11 mouse cellular contexts compared by ENCODE assay signal in the genomic region with DNA sequence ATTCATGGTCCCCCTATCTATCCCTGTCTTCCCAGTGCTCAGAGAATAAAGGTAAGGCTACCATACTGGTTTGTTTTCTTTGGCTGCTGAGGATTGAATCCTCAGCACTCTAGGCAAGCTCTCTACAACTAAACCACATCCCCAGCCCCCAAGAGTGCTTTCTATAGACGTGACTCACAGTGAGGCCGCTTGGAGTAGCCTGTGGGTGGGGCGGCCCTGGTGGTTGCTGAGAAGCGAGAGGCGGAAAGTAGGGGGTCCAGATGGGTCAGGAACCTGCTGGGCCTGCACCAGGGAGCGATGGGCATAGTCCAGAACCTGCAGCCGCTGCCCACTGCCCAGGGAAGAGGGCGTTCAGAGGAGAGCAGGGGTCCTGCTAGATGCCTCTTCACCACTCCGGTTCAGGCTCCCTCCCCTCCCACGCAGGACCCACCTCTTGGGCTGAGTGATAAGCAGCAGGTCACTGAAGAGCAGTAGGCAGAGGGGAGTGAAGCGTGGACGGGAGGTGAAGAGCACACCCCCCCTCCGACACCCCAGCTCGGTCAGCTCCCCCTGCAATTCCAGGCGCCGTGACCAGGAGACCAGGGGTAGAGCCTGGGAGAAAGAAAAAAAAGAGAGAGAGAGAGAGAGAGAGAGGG. TPM values are rescaled to one million over a fixed set of nuclear protein-coding genes. Genes with fewer than 3 reads are reported as not detected.
DNase-seq lines count a peak whose midpoint lies in the region; ATAC-seq and TF ChIP-seq lines count a peak whose summit lies in the region.
"Had no signal": no experiment of that assay in that cellular context is flagged by ENCODE, and none has a peak within 500 bp of the region (broad histone marks: within the 10 kb centered on the region; RNA-seq: fewer than 3 reads in every experiment).

No protein-coding gene starts in this region.

- no peaks in the 10 kb centered on the region for H3K9me3 ChIP-seq in heart, embryonic 16.5 days (replicated peaks; ENCODE audit: control insufficient read depth, low read length)
- H3K9me3 ChIP-seq in hindbrain, embryonic 14.5 days (ENCODE audit: control insufficient read depth, low read length) = no peaks in the 10 kb centered on the region
- H3K9me3 ChIP-seq in neural tube, embryonic 12.5 days = no peaks in the 10 kb centered on the region
- H3K9me3 ChIP-seq: G1E had no signal

- no peak for DNase-seq in heart, postnatal 25 days (ENCODE audit: low spot score)
- peak; percentile 44 to 51 for DNase-seq in cerebellum, postnatal 10 days
- no peak for DNase-seq in hindbrain, embryonic 14.5 days (ENCODE audit: low spot score)
- DNase-seq in ovary, postnatal 14 days (ENCODE audit: low spot score) = no peak
- DNase-seq in urinary bladder, postnatal 14 days (ENCODE audit: low spot score) = no peak
- no peak for DNase-seq in thymus, adult 2 months

- peaks cover 4% of the 10 kb centered on the region for H3K4me1 ChIP-seq in heart, embryonic 16.5 days (ENCODE audit: control insufficient read depth, insufficient read depth, low read length)
- peaks cover 13% of the 10 kb centered on the region; the same call in 1 of the 2 replicates for H3K4me1 ChIP-seq in hindbrain, embryonic 14.5 days (replicated peaks; ENCODE audit: control insufficient read depth, insufficient read depth, low read length)
- H3K4me1 ChIP-seq in neural tube, embryonic 12.5 days = peaks cover 5% of the 10 kb centered on the region; the same call in 1 of the 2 replicates
- H3K4me1 ChIP-seq in thymus, adult 2 months (replicated peaks; ENCODE audit: control insufficient read depth, insufficient read depth, low read length) = no peaks in the 10 kb centered on the region

- no peak overlapping the region for H3K9ac ChIP-seq in heart, embryonic 16.5 days (ENCODE audit: low read length)
- H3K9ac ChIP-seq in hindbrain, embryonic 14.5 days = peak overlapping the region; percentile 74
- peak overlapping the region; percentile 53 for H3K9ac ChIP-seq in neural tube, embryonic 12.5 days

- H3K27me3 ChIP-seq in heart, embryonic 16.5 days (ENCODE audit: control insufficient read depth, insufficient read depth, low read length) = no peaks in the 10 kb centered on the region; the same call in 1 of the 2 replicates
- H3K27me3 ChIP-seq in hindbrain, embryonic 14.5 days (ENCODE audit: control insufficient read depth, insufficient read depth, low read length) = no peaks in the 10 kb centered on the region
- H3K27me3 ChIP-seq in neural tube, embryonic 12.5 days (replicated peaks) = peaks cover 21% of the 10 kb centered on the region
- no peaks in the 10 kb centered on the region for H3K27me3 ChIP-seq in thymus, adult 2 months (ENCODE audit: control insufficient read depth, insufficient read depth, low read length)

- ATAC-seq in heart, embryonic 16.5 days (replicated peaks; ENCODE audit: extremely low read depth, insufficient read depth, low FRiP score) = no peak
- ATAC-seq in hindbrain, embryonic 14.5 days (ENCODE audit: low FRiP score) = peak; percentile 67; the same call in 1 of the 2 replicates
- ATAC-seq in neural tube, embryonic 12.5 days (ENCODE audit: low FRiP score, low read depth) = no peak

- no peak overlapping the region for H3K27ac ChIP-seq in heart, embryonic 16.5 days (ENCODE audit: low read length)
- peak overlapping the region; percentile 83 for H3K27ac ChIP-seq in hindbrain, embryonic 14.5 days
- no peak overlapping the region for H3K27ac ChIP-seq in neural tube, embryonic 12.5 days
- no peak overlapping the region for H3K27ac ChIP-seq in thymus, adult 2 months (ENCODE audit: control insufficient read depth, insufficient read depth, low read length)

- peak overlapping the region; percentile 52 for H3K4me2 ChIP-seq in heart, embryonic 16.5 days (ENCODE audit: low read depth, low read length)
- H3K4me2 ChIP-seq in hindbrain, embryonic 14.5 days (replicated peaks) = peak overlapping the region; percentile 58
- H3K4me2 ChIP-seq in neural tube, embryonic 12.5 days (replicated peaks) = peak overlapping the region; percentile 52

- intact Hi-C loops in heart, postnatal 25 days (cut with DNase I) = no loop called here

- H3K4me3 ChIP-seq in heart, embryonic 16.5 days (ENCODE audit: low read length) = no peak overlapping the region
- H3K4me3 ChIP-seq in hindbrain, embryonic 14.5 days (replicated peaks; ENCODE audit: low read length) = peak overlapping the region; percentile 40
- peak overlapping the region; percentile 24 for H3K4me3 ChIP-seq in neural tube, embryonic 12.5 days
- no peak overlapping the region for H3K4me3 ChIP-seq in thymus, adult 2 months (ENCODE audit: control insufficient read depth, insufficient read depth, low read length)
- H3K4me3 ChIP-seq: erythroblast, embryonic 14.5 days; megakaryocyte, embryonic 14.5 days had no signal

- no peak for TF ChIP-seq POLR2A in thymus, adult 2 months (IDR thresholded peaks at IDR 0.05; ENCODE audit: control insufficient read depth, extremely low read depth, insufficient read depth, low read length, poor library complexity)

- TF ChIP-seq CTCF in thymus, adult 2 months (IDR thresholded peaks at IDR 0.05; ENCODE audit: borderline replicate concordance, control insufficient read depth, extremely low read depth, insufficient read depth, low read length, poor library complexity) = no peak

- 21% methylated on average over 13 of the region's 16 CpGs for WGBS in heart, embryonic 16.5 days
- WGBS in hindbrain, embryonic 14.5 days = 8% methylated on average over 16 of the region's 16 CpGs
- 9% methylated on average over 16 of the region's 16 CpGs for WGBS in neural tube, embryonic 12.5 days
- 80% methylated on average over 15 of the region's 16 CpGs for WGBS in thymus, adult 2 months

- peaks cover 3% of the 10 kb centered on the region; the same call in 1 of the 2 replicates for H3K36me3 ChIP-seq in heart, embryonic 16.5 days (ENCODE audit: control insufficient read depth, insufficient read depth)
- no peaks in the 10 kb centered on the region; the same call in 1 of the 2 replicates for H3K36me3 ChIP-seq in hindbrain, embryonic 14.5 days (replicated peaks; ENCODE audit: control insufficient read depth, insufficient read depth)
- H3K36me3 ChIP-seq in neural tube, embryonic 12.5 days = no peaks in the 10 kb centered on the region
- no peaks in the 10 kb centered on the region for H3K36me3 ChIP-seq in thymus, adult 2 months (ENCODE audit: control insufficient read depth, insufficient read depth, low read length)

RNA-seq across cellular contexts. Expression of a gene that starts 10.4 kb away (rescaled TPM):
- 13.1 and 15.4 TPM in 2 replicates for polyA plus RNA-seq in heart, embryonic 16.5 days (2015; fragmentation: Nextera tagmentation; extraction: Ambion mirVana)
- 10 to 100 TPM; 28.1 to 32.4 TPM for total RNA-seq in heart, postnatal 25 days (2021)
- 20.1 and 23.4 TPM in 2 replicates for polyA plus RNA-seq in hindbrain, embryonic 14.5 days (2014; fragmentation: Nextera tagmentation; extraction: Ambion mirVana)
- 8.9 and 10.5 TPM in 2 replicates for polyA plus RNA-seq in neural tube, embryonic 12.5 days (2016; fragmentation: Nextera tagmentation; extraction: Ambion mirVana)
- 8.5 and 14.9 TPM in 2 replicates for polyA plus RNA-seq in thymus, adult 2 months (2012; rRNA removed)
- polyA plus RNA-seq: erythroblast, embryonic 14.5 days; G1E had no signal

RNA-seq across cellular contexts. Expression of a gene that starts 20.0 kb away (rescaled TPM):
- polyA plus RNA-seq in heart, embryonic 16.5 days (2015; fragmentation: Nextera tagmentation; extraction: Ambion mirVana) = not detected in 2 replicates
- total RNA-seq in heart, postnatal 25 days (2021) = not detected
- 0.52 and 0.56 TPM in 2 replicates for polyA plus RNA-seq in hindbrain, embryonic 14.5 days (2014; fragmentation: Nextera tagmentation; extraction: Ambion mirVana)
- not detected in 2 replicates for polyA plus RNA-seq in neural tube, embryonic 12.5 days (2016; fragmentation: Nextera tagmentation; extraction: Ambion mirVana)
- polyA plus RNA-seq in thymus, adult 2 months (2012; rRNA removed) = 0.24 TPM in 1 of 2 replicates, not detected in the other
- total RNA-seq: G1E had no signal
- polyA plus RNA-seq: erythroblast, embryonic 14.5 days; G1E had no signal

RNA-seq across cellular contexts. Expression of a gene that starts 21.0 kb away (rescaled TPM):
- 1.7 and 2.2 TPM in 2 replicates for polyA plus RNA-seq in heart, embryonic 16.5 days (2015; fragmentation: Nextera tagmentation; extraction: Ambion mirVana)
- total RNA-seq in heart, postnatal 25 days (2021) = 1 to 10 TPM; 6.4 to 7.4 TPM
- polyA plus RNA-seq in hindbrain, embryonic 14.5 days (2014; fragmentation: Nextera tagmentation; extraction: Ambion mirVana) = 2.0 and 2.3 TPM in 2 replicates
- polyA plus RNA-seq in neural tube, embryonic 12.5 days (2016; fragmentation: Nextera tagmentation; extraction: Ambion mirVana) = 1.9 and 2.5 TPM in 2 replicates
- polyA plus RNA-seq in thymus, adult 2 months (2012; rRNA removed) = 27.1 and 27.6 TPM in 2 replicates
- polyA plus RNA-seq: erythroblast, embryonic 14.5 days had no signal

RNA-seq across cellular contexts. Expression of a gene that starts 28.1 kb away (rescaled TPM):
- 79.2 and 84.3 TPM in 2 replicates for polyA plus RNA-seq in heart, embryonic 16.5 days (2015; fragmentation: Nextera tagmentation; extraction: Ambion mirVana)
- total RNA-seq in heart, postnatal 25 days (2021) = 10 to 100 TPM; 80.3 to 89.1 TPM
- 26.2 and 32.3 TPM in 2 replicates for polyA plus RNA-seq in hindbrain, embryonic 14.5 days (2014; fragmentation: Nextera tagmentation; extraction: Ambion mirVana)
- polyA plus RNA-seq in neural tube, embryonic 12.5 days (2016; fragmentation: Nextera tagmentation; extraction: Ambion mirVana) = 37.4 and 42.2 TPM in 2 replicates
- polyA plus RNA-seq in thymus, adult 2 months (2012; rRNA removed) = 22.0 and 28.0 TPM in 2 replicates

RNA-seq across cellular contexts. Expression of a gene that starts 45.5 kb away (rescaled TPM):
- 505 and 551 TPM in 2 replicates for polyA plus RNA-seq in heart, embryonic 16.5 days (2015; fragmentation: Nextera tagmentation; extraction: Ambion mirVana)
- 100 to 1,000 TPM; 612 to 679 TPM for total RNA-seq in heart, postnatal 25 days (2021)
- polyA plus RNA-seq in hindbrain, embryonic 14.5 days (2014; fragmentation: Nextera tagmentation; extraction: Ambion mirVana) = 573 and 680 TPM in 2 replicates
- 732 and 743 TPM in 2 replicates for polyA plus RNA-seq in neural tube, embryonic 12.5 days (2016; fragmentation: Nextera tagmentation; extraction: Ambion mirVana)
- polyA plus RNA-seq in thymus, adult 2 months (2012; rRNA removed) = 869 and 1,133 TPM in 2 replicates

Comparison
In these comparisons a context has a peak if more than half of its experiments do, and no peak if none do; other contexts are left out.
1. H3K4me3 ChIP-seq: peak in hindbrain, embryonic 14.5 days (single experiment) and neural tube, embryonic 12.5 days (single experiment); none in heart, embryonic 16.5 days (single experiment) and thymus, adult 2 months (single experiment).
2. DNase-seq: peak in cerebellum, postnatal 10 days (2 of 2); none in heart, postnatal 25 days (single experiment), hindbrain, embryonic 14.5 days (single experiment), ovary, postnatal 14 days (single experiment), urinary bladder, postnatal 14 days (single experiment) and thymus, adult 2 months (single experiment).
3. Peak in every context shown above with its lines, with median percentiles within 50 percentile points of each other: H3K4me2 ChIP-seq.